Mouse (Mus musculus) stomach, postnatal 0 days (tissue): ENCODE measurements at regions not wholly inside any gene's neighbourhood (a gene's known extent, or its start where the extent isn't known, plus 50 kb on each side); places are given as distances from the start of the nearest gene placed in this dataset.

ENCODE experiments used
- CTCF ChIP-seq: IDR thresholded peaks from 2 replicates; pipeline ENCODE4 v1.5.1; 2016; ENCODE audit warnings: antibody characterized with exemption, low read depth, mild to moderate bottlenecking, moderate library complexity
- EP300 ChIP-seq: optimal IDR thresholded peaks from 2 replicates; pipeline ENCODE3; 2016; ENCODE audit warnings: antibody characterized with exemption

- TF ChIP-seq CTCF (no peak), EP300 (no peak)
Measured at GRCm38 (mm10) chr16:95900181-95900580, 90.6 kb downstream of the Psmg1 start.
